Mouse (Mus musculus): ENCODE data around the gene Rnf224.

DNA sequence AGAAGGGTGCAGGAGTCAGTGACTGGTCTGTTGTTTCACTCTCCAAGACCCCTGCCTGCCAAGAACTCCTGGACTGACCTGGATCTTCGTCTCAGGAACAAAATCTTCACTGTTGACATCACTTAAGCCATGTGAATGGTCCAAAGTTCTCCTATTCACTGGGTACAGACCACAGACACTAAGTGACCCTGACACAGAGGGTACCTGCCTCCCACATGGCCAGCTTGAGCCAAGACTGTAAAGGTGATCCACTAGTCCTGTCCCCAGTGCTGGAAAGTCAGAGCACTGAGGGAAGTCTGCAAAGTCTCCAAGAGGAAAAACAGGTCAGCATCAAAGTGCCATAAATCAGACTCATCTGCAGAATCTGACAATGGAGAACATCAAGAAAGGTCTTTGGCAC, 29.0 kb downstream of the Rnf224 start:
- no peak for TF ChIP-seq CTCF (IDR thresholded peaks at IDR 0.05; ENCODE audit: borderline replicate concordance, control insufficient read depth, extremely low read depth, insufficient read depth, low read length, poor library complexity)
- TF ChIP-seq POLR2A (IDR thresholded peaks at IDR 0.05; ENCODE audit: control insufficient read depth, extremely low read depth, insufficient read depth, low read length, poor library complexity), result no peak
